Mouse (Mus musculus) C2C12 (cell line): ENCODE results near the gene Pawr. TPM values are rescaled to one million over a fixed set of nuclear protein-coding genes. Genes with fewer than 3 reads are reported as not detected.

ENCODE experiments used
- H3K27me3 ChIP-seq: one replicate; pipeline ENCODE4 v1.6.1; 2011; ENCODE audit not compliant: control insufficient read depth, insufficient read depth, insufficient read length
- H3K36me3 ChIP-seq: one replicate; pipeline ENCODE4 v1.6.1; 2011; ENCODE audit not compliant: control insufficient read depth, insufficient read depth
- H3K4me3 ChIP-seq: one replicate; pipeline ENCODE4 v1.5.1; 2011; ENCODE audit warnings: mild to moderate bottlenecking, control low read depth; ENCODE audit not compliant: poor library complexity, insufficient read depth, severe bottlenecking
- H3K79me2 ChIP-seq: one replicate; pipeline ENCODE4 v1.6.1; 2011; ENCODE audit not compliant: control insufficient read depth, insufficient read depth
- H3K79me3 ChIP-seq: one replicate; pipeline ENCODE4 v1.6.1; 2011; ENCODE audit warnings: low read depth, control low read depth
- H3ac ChIP-seq: one replicate; pipeline ENCODE3; 2011; ENCODE audit warnings: low read depth; ENCODE audit not compliant: control insufficient read depth, insufficient read length
- CEBPB ChIP-seq: IDR thresholded peaks from one replicate; pipeline ENCODE4 v1.6.1; 2011; ENCODE audit warnings: low read depth, mild to moderate bottlenecking, control low read depth, moderate library complexity
- CTCF ChIP-seq: IDR thresholded peaks from one replicate; pipeline ENCODE4 v1.5.1; 2011; ENCODE audit not compliant: control insufficient read depth, insufficient read depth, insufficient read length
- FOSL1 ChIP-seq: IDR thresholded peaks from one replicate; pipeline ENCODE4 v1.8.0; 2011; ENCODE audit warnings: mild to moderate bottlenecking, low read length; ENCODE audit not compliant: poor library complexity, insufficient read depth, severe bottlenecking
- MAX ChIP-seq: IDR thresholded peaks from one replicate; pipeline ENCODE4 v1.6.1; 2011; ENCODE audit warnings: mild to moderate bottlenecking, control low read depth
- MYOD1 ChIP-seq: IDR thresholded peaks from one replicate; pipeline ENCODE4 v1.6.1; 2011; ENCODE audit warnings: low read depth; ENCODE audit not compliant: control insufficient read depth, insufficient read length
- MYOG ChIP-seq: IDR thresholded peaks from one replicate; pipeline ENCODE4 v1.6.1; 2011; ENCODE audit not compliant: control insufficient read depth, insufficient read length; ENCODE audit errors: extremely low read depth
- USF1 ChIP-seq: IDR thresholded peaks from one replicate; pipeline ENCODE4 v1.6.1; 2011; ENCODE audit warnings: low read depth, mild to moderate bottlenecking, control low read depth, moderate library complexity
- long read RNA-seq, 2 experiments: library from polyadenylated mRNA; unstranded; transcript quantifications; one replicate each; pipeline ENCODE4 v2.0.0; 2019 to 2020
- polyA plus RNA-seq: library from polyadenylated mRNA; unstranded; fragments of >200 nt; fragmentation: generic; extraction: Trizol; gene quantifications from one replicate; pipeline ENCODE4 v1.2.1, GENCODE M21; 2012; ENCODE audit warnings: missing spikeins

Gene Pawr
- polyA plus RNA-seq = 4.2 TPM
- long read RNA-seq, experiment 1 = 0 reads
- long read RNA-seq, experiment 2 = 0 reads

DNA sequence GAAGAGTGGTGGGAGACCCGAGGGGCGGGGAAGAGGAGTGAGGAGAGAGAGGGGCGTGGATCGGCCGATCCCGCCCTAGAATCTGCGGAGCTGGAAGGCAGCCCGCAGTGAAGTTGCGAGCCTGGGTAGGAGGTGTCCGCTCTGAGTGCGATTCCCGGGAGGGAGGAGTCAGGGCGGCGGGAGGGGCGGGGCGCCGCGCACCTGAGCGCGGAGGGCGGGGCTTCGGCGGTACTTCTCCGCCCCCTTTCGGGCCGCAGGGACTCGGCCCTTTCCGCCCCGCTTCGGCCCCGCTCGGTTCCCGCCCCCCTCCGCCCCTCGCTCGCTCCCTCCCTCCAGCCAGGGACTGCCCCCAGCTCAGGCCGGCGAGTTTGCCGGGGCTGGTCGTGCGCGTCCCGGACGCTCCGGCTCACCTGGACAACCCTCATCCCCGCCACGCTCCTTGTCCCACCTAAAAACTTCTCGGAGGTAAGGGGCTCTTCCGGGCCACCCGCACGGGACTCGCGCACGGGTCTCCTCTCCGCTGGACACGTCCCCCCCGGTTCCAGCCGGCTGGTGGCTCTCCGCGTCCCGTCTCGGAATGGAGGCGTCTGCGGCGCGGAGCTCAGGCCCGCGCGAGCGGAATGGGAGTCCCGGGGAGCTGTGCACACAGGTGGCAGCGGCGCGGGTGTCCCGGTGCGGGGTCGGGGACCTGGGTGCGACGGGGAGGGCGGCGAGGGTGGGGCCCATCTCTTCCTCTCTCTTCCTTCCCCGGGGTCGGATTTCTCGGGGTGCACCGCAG lies at the start of gene Pawr:
Gene Pawr (plus strand): TSS at position 338 of the 778 bp plus-strand sequence.
- peak within 1 kb of the TSS; percentile 13 for H3ac ChIP-seq
- H3K36me3 ChIP-seq = no peaks in the 10 kb centered on the region

DNA sequence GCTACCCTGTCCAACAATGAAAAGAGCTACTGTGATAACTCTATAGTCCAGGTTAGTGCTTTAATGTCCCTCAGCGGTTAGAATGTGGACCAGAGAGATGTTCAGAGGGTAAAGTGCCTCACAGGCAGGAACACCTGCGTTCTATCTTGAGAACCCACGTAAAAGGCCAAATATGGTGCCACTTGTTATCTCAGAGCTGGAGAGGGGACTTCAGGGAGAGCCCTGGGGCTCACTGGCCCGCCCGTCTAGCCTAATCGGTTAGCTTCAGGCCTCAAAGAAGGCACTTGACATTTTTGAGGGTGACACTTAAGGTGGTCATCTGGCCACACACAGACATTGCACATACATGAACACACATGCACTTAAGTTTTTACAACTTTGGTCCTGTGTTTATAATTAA lies 49.6 kb upstream of the Pawr start:
- TF ChIP-seq CEBPB = no peak
- TF ChIP-seq MAX = no peak
- no peak for TF ChIP-seq CTCF
- no peak for TF ChIP-seq MYOG
- no peaks in the 10 kb centered on the region for H3K79me2 ChIP-seq
- no peaks in the 10 kb centered on the region for H3K27me3 ChIP-seq
- peaks cover 35% of the 10 kb centered on the region for H3K36me3 ChIP-seq
- H3K4me3 ChIP-seq = no peak overlapping the region
- H3K79me3 ChIP-seq = no peaks in the 10 kb centered on the region
- H3ac ChIP-seq = no peak overlapping the region

More for the DNA sequence above, at the start of gene Pawr:
- Histone ChIP-seq H3K27me3 (peaks cover 4% of the 10 kb centered on the region), H3K79me3 (no peaks in the 10 kb centered on the region), H3K79me2 (no peaks in the 10 kb centered on the region), H3K4me3 (peak within 1 kb of the TSS; percentile 31)
- TF ChIP-seq MAX = no peak
- no peak for TF ChIP-seq CEBPB
- no peak for TF ChIP-seq USF1
- TF ChIP-seq FOSL1 = no peak
- no peak for TF ChIP-seq MYOD1
- no peak for TF ChIP-seq MYOG
- no peak for TF ChIP-seq CTCF

DNA sequence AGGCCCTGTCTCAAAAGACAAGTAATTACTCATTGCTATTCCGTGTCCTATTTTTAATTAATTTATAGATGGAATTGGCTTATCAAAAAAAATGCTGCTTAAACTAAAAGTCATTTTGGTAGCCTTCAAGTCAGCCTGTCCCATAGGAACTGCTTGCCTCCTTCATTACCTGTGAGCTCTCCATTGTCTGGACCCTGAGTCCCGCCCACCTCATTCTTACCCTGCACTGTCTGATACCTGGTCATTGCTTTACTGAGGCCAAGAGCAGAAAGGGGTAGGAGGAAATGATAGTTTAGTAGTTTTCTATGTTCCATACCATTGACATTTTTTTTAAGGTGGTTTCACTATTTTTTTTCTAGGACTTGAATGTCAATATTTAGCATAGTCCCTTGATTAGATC lies 48.5 kb upstream of the Pawr start:
- TF ChIP-seq CEBPB (no peak), MYOD1 (no peak), MYOG (no peak), FOSL1 (no peak)
- no peaks in the 10 kb centered on the region for H3K79me2 ChIP-seq
- no peaks in the 10 kb centered on the region for H3K79me3 ChIP-seq
- no peaks in the 10 kb centered on the region for H3K27me3 ChIP-seq
- no peak overlapping the region for H3K4me3 ChIP-seq
- H3K36me3 ChIP-seq = peaks cover 26% of the 10 kb centered on the region
- H3ac ChIP-seq = no peak overlapping the region

DNA sequence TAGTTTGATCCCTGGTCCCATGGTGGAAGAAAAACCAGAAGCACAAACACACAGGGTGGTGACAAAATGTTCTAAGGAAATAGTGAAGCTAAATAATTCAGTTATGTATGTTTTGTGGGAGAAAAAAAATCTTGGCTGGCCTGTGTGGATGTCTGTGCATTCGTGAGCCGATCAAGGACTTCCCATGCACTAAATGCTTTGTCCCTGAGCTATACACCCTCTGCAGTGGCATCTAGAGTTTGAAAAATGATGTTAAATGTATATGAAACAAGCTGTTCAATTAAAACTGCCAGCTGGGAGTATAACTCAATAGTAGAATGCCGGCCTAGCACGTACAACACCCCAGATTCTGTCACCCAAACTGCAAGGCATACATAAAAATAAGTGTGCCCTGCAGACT lies 48.1 kb upstream of the Pawr start:
- Histone ChIP-seq H3K36me3 (peaks cover 22% of the 10 kb centered on the region), H3K4me3 (no peak overlapping the region), H3K79me2 (no peaks in the 10 kb centered on the region), H3ac (no peak overlapping the region), H3K27me3 (no peaks in the 10 kb centered on the region), H3K79me3 (no peaks in the 10 kb centered on the region)
- TF ChIP-seq FOSL1 (no peak), USF1 (no peak), MYOG (no peak), CTCF (no peak), MAX (no peak), MYOD1 (no peak), CEBPB (no peak)

DNA sequence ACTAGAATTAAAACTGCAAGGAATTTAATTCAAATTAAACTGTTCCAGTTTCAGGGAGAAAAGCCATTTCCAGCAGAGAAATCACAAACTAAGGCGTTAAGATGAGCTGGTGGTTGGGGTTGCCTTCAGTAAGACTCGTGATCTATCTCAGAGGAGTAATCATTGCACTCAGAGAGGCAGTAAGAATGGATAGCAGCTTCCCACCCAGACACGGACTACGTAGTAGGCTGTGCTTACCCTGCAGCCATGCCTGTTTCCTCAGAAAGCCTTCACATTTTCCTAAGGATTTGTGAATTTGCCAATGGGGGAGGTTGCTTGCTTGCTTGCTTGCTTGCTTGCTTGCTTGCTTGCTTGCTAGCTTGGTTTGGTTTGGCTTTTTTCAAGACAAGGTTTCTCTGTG lies 47.5 kb upstream of the Pawr start:
- H3K4me3 ChIP-seq = no peak overlapping the region
- H3K27me3 ChIP-seq = no peaks in the 10 kb centered on the region
- H3ac ChIP-seq = no peak overlapping the region
- H3K79me2 ChIP-seq = no peaks in the 10 kb centered on the region
- TF ChIP-seq CEBPB = no peak
- no peaks in the 10 kb centered on the region for H3K79me3 ChIP-seq
- H3K36me3 ChIP-seq = peaks cover 16% of the 10 kb centered on the region

DNA sequence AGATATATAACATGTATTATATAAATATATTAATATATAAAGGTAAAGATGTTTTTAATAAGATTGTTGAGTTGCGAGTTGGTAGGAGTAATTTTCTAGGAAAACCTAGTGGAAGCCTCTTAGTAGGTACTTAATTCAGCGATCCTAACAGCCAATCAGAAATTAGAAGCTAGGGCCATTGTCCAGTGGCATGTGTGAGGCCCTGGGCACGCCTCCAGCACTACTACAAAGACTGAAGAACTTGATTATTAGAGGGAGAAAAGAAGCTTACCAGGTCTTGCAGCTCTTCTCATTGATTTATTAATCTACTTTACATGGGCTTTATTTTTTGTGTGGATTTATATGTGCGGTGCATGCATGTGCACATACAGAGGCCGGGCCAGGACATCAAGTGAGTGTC lies 46.9 kb upstream of the Pawr start:
- Histone ChIP-seq H3K79me3 (no peaks in the 10 kb centered on the region), H3K36me3 (peaks cover 11% of the 10 kb centered on the region), H3K27me3 (no peaks in the 10 kb centered on the region), H3K4me3 (no peak overlapping the region), H3K79me2 (no peaks in the 10 kb centered on the region), H3ac (no peak overlapping the region)
- no peak for TF ChIP-seq CEBPB
- no peak for TF ChIP-seq MAX
- TF ChIP-seq FOSL1 = no peak
- no peak for TF ChIP-seq MYOG
- TF ChIP-seq CTCF = no peak
- TF ChIP-seq MYOD1 = no peak
- no peak for TF ChIP-seq USF1
